Mouse (Mus musculus): ENCODE measurements around the gene Hba-x. TPM values are rescaled to one million over a fixed set of nuclear protein-coding genes. Genes with fewer than 3 reads are reported as not detected.
"Not testable (repeated sequence)": the region's sequence is repeated elsewhere in the genome, so short reads cannot be mapped to it uniquely, and the experiment has no call there.

Hba-x gene
- total RNA-seq, 2 experiments from 2014 or later, result not detected

DNA sequence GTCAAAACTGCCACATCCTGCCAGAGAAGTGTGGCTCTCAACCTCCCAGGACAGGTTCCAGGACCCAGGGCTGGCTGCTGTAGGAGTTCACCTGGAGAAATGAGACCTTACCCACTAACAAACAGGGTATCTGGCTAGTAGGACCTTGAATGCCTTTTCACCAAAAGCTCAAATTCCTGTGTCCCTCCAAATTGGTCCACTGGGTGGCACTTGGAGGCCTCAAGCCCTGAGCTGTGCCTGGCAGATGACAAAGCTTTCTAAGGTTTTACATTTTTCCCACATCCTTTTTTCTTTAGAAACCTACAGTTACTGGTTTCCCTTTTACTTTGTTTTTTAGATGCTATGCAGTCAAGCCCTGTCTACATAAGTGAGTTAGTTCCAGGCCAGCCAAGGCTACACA lies 29.1 kb upstream of the Hba-x start:
- intact Hi-C loops (cut with DNase I), result no loop called here
- no peak for DNase-seq

GRCm38 (mm10) chr11:32248350-32248749 lies 27.9 kb upstream of the Hba-x start:
- intact Hi-C loops (cut with DNase I), result no loop called here
- DNase-seq, result no peak

DNA sequence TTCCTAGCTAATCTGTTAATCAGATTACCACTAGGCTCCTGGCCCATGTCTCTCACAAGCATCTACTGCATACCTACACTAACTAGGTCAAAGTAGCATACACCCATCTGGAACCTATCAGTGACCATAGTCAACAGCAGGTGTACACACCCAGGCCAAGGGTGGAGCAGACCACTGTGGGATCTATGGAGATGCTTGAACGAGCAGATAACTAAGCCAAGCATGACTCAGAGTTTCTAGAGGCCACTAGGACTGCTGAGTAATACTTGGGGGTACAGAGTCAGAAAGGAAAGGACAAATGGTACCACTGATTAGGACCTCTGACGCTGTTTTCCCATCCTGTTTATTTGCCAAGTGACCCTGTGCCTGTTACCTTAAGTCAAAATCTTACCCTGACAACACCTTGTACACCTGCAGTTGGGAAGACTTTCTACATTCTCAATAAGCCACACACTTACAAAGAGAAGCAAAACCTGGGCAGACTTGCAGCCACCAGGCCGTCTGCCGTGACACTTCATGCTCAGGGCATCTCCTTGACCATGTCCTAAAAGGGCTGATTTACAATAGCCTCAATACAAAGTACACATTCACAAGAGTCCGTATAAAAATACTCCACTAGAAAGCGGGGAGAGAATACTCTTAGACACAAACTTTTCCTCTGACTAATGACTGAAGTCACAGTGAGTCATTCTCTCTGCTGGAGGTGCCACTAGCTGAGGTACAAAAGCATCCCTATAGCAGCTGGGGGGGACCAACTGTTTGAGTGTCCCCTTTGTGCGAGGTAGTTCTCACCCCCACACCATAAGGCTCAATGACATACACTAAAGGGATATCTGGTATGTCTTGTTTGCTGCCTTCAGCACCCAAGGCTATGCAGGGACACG lies 25.1 kb upstream of the Hba-x start:
- no peak for DNase-seq
- intact Hi-C loops (cut with DNase I), result no loop called here

GRCm38 (mm10) chr11:32253121-32253520 lies 23.1 kb upstream of the Hba-x start:
- no peak for DNase-seq
- intact Hi-C loops (cut with DNase I), result no loop called here

GRCm38 (mm10) chr11:32256146-32256545 lies 20.1 kb upstream of the Hba-x start:
- DNase-seq, result no peak
- intact Hi-C loops (cut with DNase I), result no loop called here

DNA sequence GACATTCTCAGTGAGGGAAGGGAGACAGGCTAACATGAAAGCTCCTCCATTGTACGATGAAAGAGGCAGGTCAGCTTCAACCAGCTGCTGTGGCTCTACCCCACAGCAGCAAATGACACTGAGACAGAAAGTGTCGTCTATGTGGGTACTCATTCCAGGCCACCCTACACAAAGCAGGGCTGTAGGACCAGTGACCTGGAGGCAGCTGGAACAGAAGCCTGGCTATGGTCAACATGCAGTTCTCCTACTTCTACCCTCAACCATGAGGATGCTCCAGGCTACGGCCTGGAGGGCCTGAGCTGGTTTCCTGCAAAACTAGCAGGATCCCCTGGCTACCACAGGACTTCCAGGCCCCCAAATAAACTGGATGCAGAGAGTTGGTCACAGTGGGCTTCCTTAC lies 19.6 kb upstream of the Hba-x start:
- DNase-seq, result no peak

DNA sequence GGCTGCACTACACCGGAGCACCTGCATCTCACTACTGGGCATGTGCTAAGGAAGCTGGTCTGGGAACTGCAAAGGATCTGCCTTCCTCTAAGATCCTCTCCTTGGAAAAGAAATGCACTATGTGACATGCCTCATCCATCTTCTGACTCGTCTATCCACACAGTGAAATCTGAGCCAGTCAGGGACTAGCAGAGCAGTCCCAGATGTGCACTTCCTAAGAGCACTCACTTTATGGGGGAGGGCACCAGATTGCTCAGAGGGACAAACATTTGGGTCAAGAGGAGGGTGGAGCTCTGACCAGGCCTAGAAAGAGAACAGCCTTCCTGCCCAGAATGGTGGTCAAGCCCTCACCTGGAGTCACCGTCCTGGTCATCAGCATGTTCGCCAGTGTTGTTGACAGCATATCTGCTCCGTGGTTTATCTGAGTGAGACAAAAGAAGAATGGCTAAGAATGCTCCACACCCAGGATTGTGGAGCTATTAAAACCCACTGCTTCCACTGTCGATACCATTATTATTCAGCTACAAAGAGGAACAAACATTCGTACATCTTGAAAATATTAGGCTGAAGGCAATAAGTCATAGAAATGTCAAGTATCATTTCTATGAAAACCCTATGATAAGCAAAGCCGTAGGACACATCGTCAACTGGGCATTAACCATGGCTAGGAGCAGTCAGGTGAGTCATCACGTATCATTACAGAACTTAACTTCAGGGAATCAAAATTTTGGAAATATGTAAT lies 13.4 kb upstream of the Hba-x start:
- intact Hi-C loops (cut with DNase I), result no loop called here
- no peak for DNase-seq

More for the DNA sequence above, 19.6 kb upstream of the Hba-x start:
- intact Hi-C loops (cut with DNase I), result no loop called here

- intact Hi-C loops (cut with DNase I), result no loop called here
- DNase-seq, result no peak
These were observed 11.0 kb upstream of the Hba-x start for GRCm38 (mm10) chr11:32265117-32265738.

DNA sequence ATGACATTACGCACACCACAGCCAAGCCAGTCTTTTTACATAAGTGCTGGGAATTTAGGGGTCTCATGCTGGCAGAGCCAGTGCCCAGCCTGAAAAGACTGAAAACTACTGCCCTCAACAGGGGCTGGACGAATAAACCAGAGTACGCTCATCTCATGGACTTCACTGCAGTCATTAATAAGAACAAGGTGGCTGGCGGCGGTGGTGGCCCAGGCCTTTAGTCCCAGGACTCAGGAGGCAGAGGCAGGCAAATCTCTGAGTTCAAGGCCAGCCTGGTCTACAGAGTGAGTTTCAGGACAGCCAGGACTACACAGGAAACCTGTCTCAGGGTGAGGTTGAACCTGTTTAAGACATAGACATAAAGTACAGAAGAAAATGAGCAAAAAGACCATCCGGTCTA lies 10.0 kb upstream of the Hba-x start:
- no peak for DNase-seq
- intact Hi-C loops (cut with DNase I), result no loop called here

GRCm38 (mm10) chr11:32266776-32267175 lies 9.4 kb upstream of the Hba-x start:
- intact Hi-C loops (cut with DNase I), result no loop called here
- DNase-seq, result no peak

DNA sequence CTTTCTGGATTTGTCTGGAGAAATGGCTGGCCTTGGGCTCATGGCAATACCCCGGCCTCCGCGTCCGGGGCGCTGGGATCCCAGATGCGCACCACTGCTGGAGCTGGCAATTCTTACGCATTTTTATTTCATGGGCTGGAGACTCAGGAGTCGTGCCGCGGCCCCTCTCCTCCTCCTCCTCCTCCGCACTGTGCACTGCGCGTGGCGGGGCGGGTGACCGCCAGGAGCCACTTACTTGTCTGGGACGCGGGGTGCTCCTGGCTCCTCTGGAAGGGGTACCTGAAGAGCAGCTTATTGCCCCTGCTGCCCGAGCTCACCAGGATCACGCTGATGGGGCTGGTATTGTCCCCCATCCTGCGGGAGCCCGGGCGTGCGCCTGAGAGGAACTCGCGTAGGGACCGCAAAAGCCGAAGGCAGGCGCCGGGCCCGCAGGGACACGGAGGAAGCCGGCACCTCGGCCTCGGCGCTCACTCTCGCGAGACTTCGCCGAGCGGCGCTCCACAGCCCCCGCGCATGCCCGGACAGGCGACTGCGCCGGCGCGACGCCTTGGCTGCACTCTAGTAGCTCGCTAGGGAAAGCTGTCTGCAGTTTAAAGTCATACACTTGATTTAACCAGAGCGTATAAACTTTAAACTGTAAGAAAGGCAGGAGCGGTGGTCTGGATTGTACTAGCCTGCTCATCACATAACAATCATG lies 8.9 kb upstream of the Hba-x start, which contains the start of gene Nprl3:
TSS of gene Nprl3 (minus strand) at position 520 of the 697 bp plus-strand sequence.
- DNase-seq, result peak; percentile 97
- intact Hi-C loops (cut with DNase I), result no loop called here

DNA sequence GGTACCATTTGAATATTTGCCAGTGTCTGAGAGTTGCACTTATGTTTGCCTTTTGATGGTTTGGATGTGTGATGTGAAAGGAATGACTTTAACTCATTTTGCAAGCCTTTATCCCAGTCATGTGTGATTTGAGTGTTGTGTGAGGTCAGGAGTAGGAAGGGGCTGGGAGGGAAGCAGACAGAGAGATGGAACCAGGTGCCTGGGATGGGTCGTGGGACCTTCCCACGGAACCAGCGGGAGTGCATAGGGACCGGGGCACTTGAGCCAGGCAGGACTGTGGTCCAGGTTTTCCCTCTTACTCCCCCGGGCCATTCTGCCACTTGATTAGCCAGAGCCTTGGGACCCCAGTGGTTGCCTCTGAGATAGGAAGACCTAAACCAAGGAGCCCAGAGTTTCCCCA lies 8.2 kb upstream of the Hba-x start:
- DNase-seq, result no peak
- intact Hi-C loops (cut with DNase I), result no loop called here

DNA sequence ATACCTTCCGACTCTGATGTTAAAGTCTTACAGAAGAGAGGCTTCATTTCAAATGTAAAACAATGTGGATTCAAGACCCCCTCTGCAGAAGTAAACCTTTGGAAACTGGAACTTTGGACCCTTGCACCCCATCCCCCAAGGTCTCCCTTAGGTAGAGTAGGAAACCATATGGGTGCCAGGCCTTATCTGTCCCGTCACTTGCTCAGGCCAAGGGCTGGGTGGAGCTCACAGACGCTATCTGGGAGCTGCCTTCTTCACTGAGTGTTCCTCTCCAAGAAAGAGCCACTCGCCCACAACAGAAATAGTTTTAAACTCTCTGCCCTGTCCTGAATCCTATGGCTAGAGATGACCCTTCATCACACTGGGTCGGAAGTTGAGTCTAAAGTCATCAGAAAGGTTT lies 7.2 kb upstream of the Hba-x start:
- intact Hi-C loops (cut with DNase I), result no loop called here
- DNase-seq, result no peak

GRCm38 (mm10) chr11:32271178-32271577 lies 5.0 kb upstream of the Hba-x start:
- intact Hi-C loops (cut with DNase I), result no loop called here

GRCm38 (mm10) chr11:32277736-32278457 lies 1.7 kb downstream of the Hba-x start:
- DNase-seq, result no peak
- intact Hi-C loops (cut with DNase I), result no loop called here

More at GRCm38 (mm10) chr11:32271178-32271577, 5.0 kb upstream of the Hba-x start:
- DNase-seq, result no peak

DNA sequence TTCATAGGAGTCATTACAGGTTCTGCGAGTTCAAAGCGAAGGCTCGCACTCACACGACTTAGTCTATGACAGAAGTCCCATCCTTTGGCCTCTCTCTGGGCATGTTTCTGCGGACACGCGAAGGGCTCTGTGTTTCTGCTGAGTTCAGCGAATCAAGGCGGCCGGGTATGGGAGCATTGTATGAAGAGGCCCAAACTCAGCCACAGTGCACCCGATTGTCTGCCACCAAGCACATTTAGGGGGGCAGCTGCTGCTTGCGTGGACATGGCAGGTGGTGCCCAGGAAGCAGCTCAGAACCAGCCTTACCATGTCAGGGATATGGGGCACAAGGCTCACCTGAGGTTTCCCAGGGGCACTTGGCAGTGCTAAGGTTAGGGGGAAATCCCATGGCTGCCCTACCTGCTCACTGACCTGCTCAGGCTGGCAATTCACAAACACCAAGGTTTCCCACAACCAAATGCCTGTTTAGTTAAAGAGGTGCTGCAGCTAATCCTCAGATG lies 2.3 kb downstream of the Hba-x start:
- DNase-seq, result no peak
- intact Hi-C loops (cut with DNase I), result no loop called here

DNA sequence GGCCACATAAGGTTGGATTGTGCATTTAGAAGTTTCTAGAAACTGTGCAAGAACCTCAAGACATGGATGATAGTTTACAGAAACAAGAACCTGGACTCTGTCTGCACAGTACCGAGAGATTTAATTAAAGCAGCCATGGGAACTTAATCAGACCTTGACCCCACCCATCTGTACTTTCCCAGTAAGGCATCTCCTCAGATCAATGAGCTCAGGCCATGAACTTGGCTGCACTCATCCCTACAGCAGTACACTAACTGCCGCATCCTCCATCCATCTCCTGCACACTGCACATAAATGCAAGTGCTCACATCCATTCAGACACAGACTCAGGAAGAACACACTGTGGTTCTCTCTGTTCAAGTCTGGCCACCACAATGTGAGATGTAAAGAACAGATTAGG lies 4.4 kb downstream of the Hba-x start:
- no peak for DNase-seq
- intact Hi-C loops (cut with DNase I), result no loop called here

DNA sequence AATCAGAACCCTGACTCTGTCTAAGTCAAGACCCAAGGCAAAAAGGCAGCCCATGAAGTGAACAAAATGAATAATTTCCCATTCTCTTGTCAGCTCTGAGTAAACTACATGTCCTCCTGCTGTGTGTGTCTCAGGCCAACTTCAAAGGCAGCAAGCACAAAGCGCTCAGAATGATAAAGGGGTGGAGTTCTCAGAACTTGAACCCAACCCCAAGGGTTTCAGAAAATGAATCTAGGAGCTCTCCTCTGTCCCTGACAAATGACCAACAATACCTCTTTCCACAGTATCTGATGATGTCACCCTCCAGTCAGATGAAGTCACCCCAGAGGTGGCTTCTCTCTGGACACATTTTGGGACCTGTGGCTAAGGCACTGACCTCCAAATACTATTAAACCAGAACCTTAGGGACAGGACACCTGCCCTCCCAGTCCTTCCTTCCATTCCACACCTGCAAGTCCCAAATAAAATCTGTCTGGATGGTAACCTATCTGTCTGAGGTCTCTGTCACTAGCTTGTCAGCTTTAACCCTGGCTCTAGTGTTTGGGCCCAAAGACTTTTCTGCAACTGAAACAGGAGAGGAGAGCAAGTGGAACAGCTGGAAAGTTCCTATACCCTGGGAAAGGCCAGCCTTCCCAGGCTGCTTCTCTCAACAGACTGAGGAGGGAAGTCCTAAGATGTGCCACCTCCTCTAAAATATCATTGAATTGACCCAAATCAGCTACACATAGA lies 5.4 kb downstream of the Hba-x start:
- DNase-seq, result no peak
- intact Hi-C loops (cut with DNase I), result no loop called here

DNA sequence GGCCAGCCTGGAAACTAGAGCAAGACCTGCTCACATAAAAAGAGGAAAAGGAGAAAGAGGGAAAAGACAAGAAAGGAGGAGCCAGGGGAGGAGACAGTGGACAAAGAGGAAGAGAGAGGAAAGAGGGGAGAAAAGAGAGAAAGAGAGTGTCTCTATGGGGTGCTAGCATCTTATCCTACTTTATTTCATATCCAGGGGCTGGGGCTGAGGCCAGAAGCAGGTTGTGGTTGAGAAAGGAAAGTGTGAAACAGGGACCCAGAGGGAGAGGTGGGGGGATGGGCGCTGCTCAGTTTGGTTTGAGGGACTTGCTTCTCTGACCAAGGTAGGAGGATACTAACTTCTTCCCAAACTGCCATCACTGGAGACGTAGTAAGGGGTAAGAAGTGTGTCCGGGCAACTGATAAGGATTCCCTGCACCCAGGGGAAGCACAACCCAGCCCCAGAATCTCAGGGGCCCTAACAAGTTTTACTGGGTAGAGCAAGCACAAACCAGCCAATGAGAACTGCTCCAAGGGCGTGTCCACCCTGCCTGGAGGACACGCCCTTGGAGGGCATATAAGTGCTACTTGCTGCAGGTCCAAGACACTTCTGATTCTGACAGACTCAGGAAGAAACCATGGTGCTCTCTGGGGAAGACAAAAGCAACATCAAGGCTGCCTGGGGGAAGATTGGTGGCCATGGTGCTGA lies 7.0 kb downstream of the Hba-x start, which contains the start of gene Hba-a1:
TSS of gene Hba-a1 (plus strand) at position 421 of the 687 bp plus-strand sequence.
- DNase-seq; intact Hi-C loops (cut with DNase I): not testable (repeated sequence)

Measured in left cerebral cortex, postnatal 4 days (tissue).